Mouse (Mus musculus): ENCODE data around the gene Slc5a5.

- TF ChIP-seq POLR2A (IDR thresholded peaks at IDR 0.05; ENCODE audit: control insufficient read depth, low read depth, low read length): no peak
- TF ChIP-seq CTCF (IDR thresholded peaks at IDR 0.05; ENCODE audit: control insufficient read depth, insufficient read depth, insufficient replicate concordance, low read depth, low read length): no peak
Measured at GRCm38 (mm10) chr8:70892022-70892895, at the start of gene Slc5a5.
